Mouse (Mus musculus): ENCODE results near the gene Olfr312. TPM values are rescaled to one million over a fixed set of nuclear protein-coding genes. Genes with fewer than 3 reads are reported as not detected.
"Not testable (repeated sequence)": the region's sequence is repeated elsewhere in the genome, so short reads cannot be mapped to it uniquely, and the experiment has no call there.

Olfr312 gene
- total RNA-seq (2021): not detected
- long read RNA-seq, experiment 1: 0 reads
- long read RNA-seq, experiment 2: 0 reads

- DNase-seq: not testable (repeated sequence)
These were observed at the start of gene Olfr312 for GRCm38 (mm10) chr11:58828937-58829336. Gene Olfr312, plus strand, starts transcription at chr11:58829237.

GRCm38 (mm10) chr11:58782480-58783089, 46.5 kb upstream of the Olfr312 start, which contains the start of gene Olfr314:
Gene Olfr314, plus strand, starts transcription at chr11:58782952.
- no peak for DNase-seq

- DNase-seq: no peak
These were observed 44.9 kb upstream of the Olfr312 start for GRCm38 (mm10) chr11:58784182-58784581.

GRCm38 (mm10) chr11:58787651-58788050, 41.4 kb upstream of the Olfr312 start:
- no peak for DNase-seq

DNA sequence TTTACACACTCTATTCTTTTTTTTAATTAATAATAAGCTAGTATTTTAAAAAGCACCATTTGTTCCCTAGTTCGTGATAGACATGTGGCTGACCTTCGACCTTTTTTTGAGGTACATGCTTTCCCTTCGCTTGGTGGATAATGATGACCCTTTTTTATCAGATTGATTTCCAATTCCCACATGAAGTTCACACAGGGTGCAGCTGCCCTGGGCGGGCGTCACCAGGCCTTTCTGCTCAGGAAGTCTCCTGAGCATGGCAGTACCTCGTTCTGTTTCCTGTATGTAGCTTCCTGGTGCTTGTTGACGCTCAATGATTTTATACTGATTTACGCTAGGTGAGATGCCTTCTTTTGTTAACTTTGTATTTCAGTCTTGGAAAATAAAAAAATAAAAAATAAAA, 40.7 kb upstream of the Olfr312 start:
- DNase-seq: no peak

GRCm38 (mm10) chr11:58789532-58789931, 39.5 kb upstream of the Olfr312 start:
- no peak for DNase-seq

- no peak for DNase-seq
These were observed 39.0 kb upstream of the Olfr312 start for GRCm38 (mm10) chr11:58790053-58790452.

DNA sequence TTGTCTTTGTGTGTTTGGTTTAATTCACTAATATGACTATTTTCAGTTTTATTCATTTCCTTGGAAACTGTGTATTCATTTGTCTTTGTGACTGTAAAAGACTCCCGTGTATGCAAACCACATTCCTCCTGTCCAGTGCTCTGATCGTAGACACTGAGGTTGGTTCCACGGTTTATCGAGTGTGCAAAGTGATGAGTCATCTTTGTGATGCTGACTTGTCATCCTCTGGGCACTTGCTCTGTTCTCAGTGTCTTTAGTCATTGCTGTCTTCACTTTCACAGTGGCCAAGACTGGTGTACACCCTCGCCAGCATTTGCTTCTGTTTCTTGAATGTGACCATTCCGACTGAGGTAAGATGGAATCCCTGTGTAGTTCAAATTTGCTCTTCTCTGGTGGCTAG, 38.4 kb upstream of the Olfr312 start:
- no peak for DNase-seq

DNA sequence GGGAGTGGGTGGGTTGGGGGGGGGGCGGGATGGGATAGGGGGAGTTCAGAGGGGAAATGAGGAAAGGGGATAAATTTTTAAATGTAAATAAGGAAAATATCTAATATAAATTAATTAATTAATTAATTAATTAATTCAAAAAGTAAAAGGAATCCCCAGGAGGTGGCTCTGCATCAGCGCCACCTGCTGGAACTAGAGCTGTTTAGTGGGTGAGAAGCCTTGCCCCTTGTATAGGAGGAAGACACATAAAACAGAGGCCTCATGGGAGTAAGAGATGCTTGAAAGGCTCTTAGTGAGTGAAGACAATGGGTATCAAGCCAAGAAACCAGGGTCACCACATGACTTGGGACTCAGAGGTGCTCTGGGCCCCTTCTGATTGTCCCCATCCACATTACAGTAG, 33.2 kb upstream of the Olfr312 start:
- DNase-seq: no peak

GRCm38 (mm10) chr11:58796850-58797249, 32.2 kb upstream of the Olfr312 start:
- DNase-seq: no peak

DNA sequence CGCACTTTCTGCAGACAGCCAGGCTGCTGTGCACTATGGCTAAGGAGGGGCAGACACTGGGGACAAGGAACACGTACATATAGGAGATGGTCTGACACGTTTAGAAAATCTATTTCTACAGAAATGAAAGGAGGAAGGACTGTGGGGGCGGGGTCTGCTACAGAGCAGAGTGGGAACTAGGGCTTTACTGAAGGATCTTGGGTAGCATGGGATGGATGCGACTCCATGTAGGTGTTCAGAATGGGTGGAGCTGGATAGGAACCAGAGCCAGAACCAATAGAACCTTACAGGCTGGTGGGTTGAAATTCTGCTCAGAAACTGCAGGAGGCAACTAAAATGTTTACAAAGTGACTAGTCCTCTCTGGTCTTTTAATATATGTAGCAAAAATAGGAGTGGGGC, 29.3 kb upstream of the Olfr312 start:
- no peak for DNase-seq

- DNase-seq: no peak
These were observed 27.3 kb upstream of the Olfr312 start, which contains the start of gene Fam183b for GRCm38 (mm10) chr11:58801558-58802228. Gene Fam183b, minus strand, starts transcription at chr11:58801960.

DNA sequence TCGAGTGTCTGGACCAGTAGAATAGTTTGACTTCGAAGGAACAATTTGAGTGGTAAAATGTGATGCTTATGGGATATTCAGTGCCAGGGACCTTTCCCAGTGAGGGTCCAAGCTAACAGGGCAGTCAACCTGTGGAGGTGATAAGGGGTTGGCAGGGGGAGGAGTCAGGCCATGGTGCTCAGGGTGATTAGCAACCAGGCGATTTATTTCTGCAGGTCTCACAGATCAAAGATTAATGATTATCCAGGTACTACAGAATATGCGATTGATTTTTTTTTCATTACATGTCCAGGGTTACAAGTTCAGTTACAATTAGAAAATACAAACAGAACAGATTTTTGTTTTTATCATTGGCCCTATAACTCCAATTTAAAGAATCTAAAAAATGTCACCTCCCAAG, 25.2 kb upstream of the Olfr312 start:
- no peak for DNase-seq

DNA sequence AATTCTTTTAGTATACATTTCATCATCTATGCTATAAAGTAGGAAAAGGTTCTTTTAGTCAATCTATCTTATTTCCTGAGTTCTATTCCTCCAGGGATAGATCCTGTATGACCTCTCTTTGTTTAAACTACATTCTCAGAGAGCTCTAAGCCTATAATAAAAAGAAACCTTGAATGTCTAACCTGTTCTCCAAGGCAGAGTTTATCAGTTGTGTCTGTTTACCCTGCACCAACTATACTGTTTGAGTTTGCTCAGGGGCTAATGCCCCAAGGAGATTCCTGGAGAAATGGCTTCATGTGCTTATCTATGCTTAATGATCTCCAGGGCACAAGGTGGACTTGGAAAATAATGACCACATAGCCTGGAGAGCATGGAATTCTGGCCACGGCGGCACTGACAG, 24.6 kb upstream of the Olfr312 start:
- no peak for DNase-seq

- no peak for DNase-seq
These were observed 17.0 kb upstream of the Olfr312 start for GRCm38 (mm10) chr11:58812001-58812400.

DNA sequence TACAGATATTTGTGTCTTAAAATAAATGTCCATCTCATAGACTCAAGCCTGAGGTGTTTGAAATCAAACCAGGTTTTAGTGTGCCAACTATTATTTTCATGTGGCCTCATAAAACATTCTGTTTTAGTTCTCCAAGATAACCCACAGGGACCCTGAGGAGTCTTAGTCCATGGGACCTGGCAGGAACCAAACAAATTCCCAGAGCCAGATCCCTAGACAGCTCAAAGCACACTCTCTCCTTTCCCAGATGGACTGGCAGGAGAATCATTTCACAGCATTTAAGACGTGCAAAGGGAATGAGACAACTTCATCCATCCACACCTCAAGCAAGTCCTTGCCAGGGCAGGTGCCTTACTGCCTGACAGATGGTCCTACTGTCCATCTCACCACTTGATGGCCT, 14.3 kb upstream of the Olfr312 start, which contains the start of gene Olfr313:
TSS of gene Olfr313 (plus strand) at position 301 of the 400 bp plus-strand sequence.
- DNase-seq: not testable (repeated sequence)

GRCm38 (mm10) chr11:58815676-58816075, 13.4 kb upstream of the Olfr312 start:
- no peak for DNase-seq

DNA sequence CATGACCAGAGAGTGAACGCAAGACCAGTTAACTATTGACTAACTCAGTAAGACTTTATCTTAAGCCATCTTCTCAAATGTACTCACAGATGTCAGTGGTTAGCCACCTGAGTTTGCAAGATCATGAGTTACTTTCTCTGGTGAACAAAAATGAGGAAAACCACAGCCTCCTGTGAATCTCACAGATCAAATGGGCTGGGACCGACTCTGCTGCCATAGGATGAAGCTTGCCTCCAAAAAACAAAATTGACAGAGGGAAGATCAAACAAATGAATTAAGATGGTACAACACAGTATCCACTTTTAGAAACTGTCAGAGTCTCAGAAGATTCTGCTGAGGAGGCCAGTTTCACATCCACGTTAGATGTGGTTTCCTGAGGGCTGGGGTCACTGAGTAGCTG, 727 bp downstream of the Olfr312 start:
- no peak for DNase-seq

DNA sequence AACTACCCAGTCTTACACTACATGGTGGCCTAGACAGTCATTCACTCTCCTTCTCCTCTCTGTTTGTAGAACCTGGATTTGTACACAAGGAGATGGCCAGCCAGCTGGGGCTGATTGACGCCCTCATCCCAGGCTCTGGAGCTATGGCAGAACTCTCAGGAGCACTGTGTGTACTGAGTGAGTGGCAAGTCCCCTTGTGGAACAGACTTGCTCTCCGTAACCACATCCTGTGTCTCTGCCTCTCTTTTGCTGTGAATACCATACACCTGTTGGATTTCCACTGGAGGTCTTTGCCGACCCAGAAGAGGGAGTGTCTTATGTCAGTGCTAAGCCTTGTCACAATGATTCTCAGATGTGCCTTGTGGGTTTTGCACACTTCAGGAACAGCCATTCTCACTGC, 3.5 kb downstream of the Olfr312 start:
- DNase-seq: not testable (repeated sequence)

DNA sequence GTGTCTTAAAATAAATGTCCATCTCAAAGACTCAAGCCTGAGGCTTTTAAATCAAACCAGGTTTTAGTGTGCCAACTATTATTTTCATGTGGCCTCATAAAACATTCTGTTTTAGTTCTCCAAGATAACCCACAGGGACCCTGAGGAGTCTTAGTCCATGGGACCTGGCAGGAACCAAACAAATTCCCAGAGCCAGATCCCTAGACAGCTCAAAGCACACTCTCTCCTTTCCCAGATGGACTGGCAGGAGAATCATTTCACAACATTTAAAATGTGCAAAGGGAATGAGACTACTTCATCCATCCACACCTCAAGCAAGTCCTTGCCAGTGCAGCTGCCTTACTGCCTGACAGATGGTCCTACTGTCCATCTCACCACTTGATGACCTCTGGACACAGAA, 9.9 kb downstream of the Olfr312 start, which contains the start of gene Olfr311:
TSS of gene Olfr311 (plus strand) at position 301 of the 400 bp plus-strand sequence.
- DNase-seq: not testable (repeated sequence)

GRCm38 (mm10) chr11:58846919-58847461, 18.0 kb downstream of the Olfr312 start, which contains the start of gene Gm12258:
Gene Gm12258, plus strand, starts transcription at chr11:58847158.
- peak; percentile 84 for DNase-seq

GRCm38 (mm10) chr11:58847636-58848035, 18.6 kb downstream of the Olfr312 start:
- DNase-seq: no peak

GRCm38 (mm10) chr11:58849731-58850130, 20.7 kb downstream of the Olfr312 start:
- DNase-seq: no peak
